Mouse (Mus musculus): ENCODE measurements around the gene Rad23a.

Rad23a gene

GRCm38 (mm10) chr8:84787523-84788302 lies 52.8 kb downstream of the Rad23a start:
- DNase-seq (ENCODE audit: low read depth, low spot score): peak; percentile 86

- DNase-seq (ENCODE audit: low read depth, low spot score): no peak
Measured at GRCm38 (mm10) chr8:84786801-84787467, 53.5 kb downstream of the Rad23a start.

- no peak for DNase-seq (ENCODE audit: low read depth, low spot score)
Measured at GRCm38 (mm10) chr8:84785756-84786677, 54.4 kb downstream of the Rad23a start.

- no peak for DNase-seq (ENCODE audit: low read depth, low spot score)
Measured at GRCm38 (mm10) chr8:84785506-84785755, 55.0 kb downstream of the Rad23a start.

- DNase-seq (ENCODE audit: low read depth, low spot score): peak; percentile 61
Measured at GRCm38 (mm10) chr8:84784681-84785505, 55.6 kb downstream of the Rad23a start.

Data from brain, adult 2 months (tissue).